Mouse (Mus musculus): Measurements from ENCODE around the gene Pofut2. TPM values are rescaled to one million over a fixed set of nuclear protein-coding genes. Genes with fewer than 3 reads are reported as not detected.

The Pofut2 gene
- polyA plus RNA-seq, 1 experiment = 30.4 TPM

GRCm38 (mm10) chr10:77229609-77230595 lies 29.1 kb upstream of the Pofut2 start:
- no peaks in the 10 kb centered on the region for H3K36me3 ChIP-seq (ENCODE audit: control insufficient read depth, insufficient read depth, low read length)
- no peak for TF ChIP-seq POLR2A (IDR thresholded peaks at IDR 0.05; ENCODE audit: low read depth, low read length)
- WGBS = 69% methylated on average over 13 of the region's 13 CpGs
- H3K27ac ChIP-seq (ENCODE audit: insufficient read depth, low read depth, low read length) = no peak overlapping the region
- H3K4me3 ChIP-seq (ENCODE audit: low read depth, low read length) = no peak overlapping the region
- H3K4me1 ChIP-seq (ENCODE audit: control insufficient read depth, insufficient read depth, insufficient read length, low read length) = no peaks in the 10 kb centered on the region
- H3K27me3 ChIP-seq (ENCODE audit: control insufficient read depth, insufficient read depth, low read length) = no peaks in the 10 kb centered on the region

DNA sequence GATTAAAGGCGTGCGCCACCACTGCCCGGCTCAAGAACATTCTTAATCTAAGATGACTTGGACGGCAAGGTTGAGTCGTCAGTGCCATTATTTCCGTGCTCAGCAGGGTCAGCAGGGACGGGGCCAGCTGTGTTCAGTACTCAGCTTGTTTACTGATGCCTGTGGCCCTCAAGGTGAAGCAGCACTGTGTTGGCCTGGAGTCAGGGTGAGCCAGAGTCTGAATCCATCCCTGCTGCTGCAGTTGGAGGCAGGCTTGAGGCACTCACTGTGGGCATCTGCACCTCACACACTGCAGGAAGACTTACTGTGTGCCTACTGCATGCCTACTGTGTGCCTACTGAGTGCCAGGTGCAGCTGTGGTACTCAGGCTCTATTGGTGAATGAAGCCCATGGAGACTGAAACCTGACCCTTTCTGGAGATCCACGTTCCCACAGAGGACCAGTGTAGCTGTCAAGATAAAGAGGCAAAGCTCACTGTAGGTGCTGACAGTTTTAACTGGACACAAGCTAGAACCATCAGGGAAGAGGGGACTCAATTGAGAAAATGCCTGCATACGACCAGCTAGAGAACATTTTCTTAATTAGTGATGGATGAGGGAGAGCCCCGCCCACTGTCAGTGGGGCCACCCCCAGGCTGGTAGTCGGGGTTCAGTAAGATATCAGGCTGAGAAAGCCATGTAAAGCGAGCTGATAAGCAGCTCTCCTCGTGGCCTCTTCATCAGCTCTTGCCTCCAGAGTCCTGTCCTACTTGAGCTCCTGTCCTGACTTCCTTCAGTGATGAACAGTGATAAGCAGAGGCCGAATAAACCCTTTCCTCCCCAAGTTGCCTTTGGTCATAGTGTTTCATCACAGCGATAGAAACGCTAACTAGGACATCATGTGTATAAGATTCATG lies 26.9 kb upstream of the Pofut2 start:
- Histone ChIP-seq H3K4me3 (ENCODE audit: low read depth, low read length) (no peak overlapping the region), H3K27ac (ENCODE audit: insufficient read depth, low read depth, low read length) (no peak overlapping the region), H3K36me3 (ENCODE audit: control insufficient read depth, insufficient read depth, low read length) (no peaks in the 10 kb centered on the region), H3K4me1 (ENCODE audit: control insufficient read depth, insufficient read depth, insufficient read length, low read length) (peaks cover 3% of the 10 kb centered on the region; the same call in 1 of the 2 replicates), H3K27me3 (ENCODE audit: control insufficient read depth, insufficient read depth, low read length) (no peaks in the 10 kb centered on the region)
- no peak for TF ChIP-seq POLR2A (IDR thresholded peaks at IDR 0.05; ENCODE audit: low read depth, low read length)
- no peak for TF ChIP-seq CTCF (IDR thresholded peaks at IDR 0.05; ENCODE audit: extremely low read depth, insufficient read length, insufficient replicate concordance, low read depth, low read length)
- 53% methylated on average over 16 of the region's 16 CpGs for WGBS

- 76% methylated on average over 1 of the region's 1 CpGs for WGBS
- no peaks in the 10 kb centered on the region for H3K27me3 ChIP-seq (ENCODE audit: control insufficient read depth, insufficient read depth, low read length)
- H3K36me3 ChIP-seq (ENCODE audit: control insufficient read depth, insufficient read depth, low read length) = no peaks in the 10 kb centered on the region
- no peak overlapping the region for H3K4me3 ChIP-seq (ENCODE audit: low read depth, low read length)
- H3K4me1 ChIP-seq (ENCODE audit: control insufficient read depth, insufficient read depth, insufficient read length, low read length) = peaks cover 3% of the 10 kb centered on the region; the same call in 1 of the 2 replicates
- no peak for TF ChIP-seq CTCF (IDR thresholded peaks at IDR 0.05; ENCODE audit: extremely low read depth, insufficient read length, insufficient replicate concordance, low read depth, low read length)
- TF ChIP-seq POLR2A (IDR thresholded peaks at IDR 0.05; ENCODE audit: low read depth, low read length) = no peak
- H3K27ac ChIP-seq (ENCODE audit: insufficient read depth, low read depth, low read length) = no peak overlapping the region
Observed at GRCm38 (mm10) chr10:77233230-77233629, 25.8 kb upstream of the Pofut2 start.

GRCm38 (mm10) chr10:77234991-77235616 lies 23.9 kb upstream of the Pofut2 start:
- no peaks in the 10 kb centered on the region for H3K27me3 ChIP-seq (ENCODE audit: control insufficient read depth, insufficient read depth, low read length)
- peaks cover 3% of the 10 kb centered on the region; the same call in 1 of the 2 replicates for H3K4me1 ChIP-seq (ENCODE audit: control insufficient read depth, insufficient read depth, insufficient read length, low read length)
- WGBS = 63% methylated on average over 12 of the region's 12 CpGs
- H3K27ac ChIP-seq (ENCODE audit: insufficient read depth, low read depth, low read length) = no peak overlapping the region
- TF ChIP-seq CTCF (IDR thresholded peaks at IDR 0.05; ENCODE audit: extremely low read depth, insufficient read length, insufficient replicate concordance, low read depth, low read length) = no peak
- no peak for TF ChIP-seq POLR2A (IDR thresholded peaks at IDR 0.05; ENCODE audit: low read depth, low read length)
- H3K36me3 ChIP-seq (ENCODE audit: control insufficient read depth, insufficient read depth, low read length) = no peaks in the 10 kb centered on the region
- no peak overlapping the region for H3K4me3 ChIP-seq (ENCODE audit: low read depth, low read length)

GRCm38 (mm10) chr10:77237795-77238580 lies 21.0 kb upstream of the Pofut2 start:
- Histone ChIP-seq H3K27ac (ENCODE audit: insufficient read depth, low read depth, low read length) (no peak overlapping the region), H3K4me1 (ENCODE audit: control insufficient read depth, insufficient read depth, insufficient read length, low read length) (peaks cover 3% of the 10 kb centered on the region; the same call in 1 of the 2 replicates), H3K27me3 (ENCODE audit: control insufficient read depth, insufficient read depth, low read length) (no peaks in the 10 kb centered on the region), H3K36me3 (ENCODE audit: control insufficient read depth, insufficient read depth, low read length) (no peaks in the 10 kb centered on the region), H3K4me3 (ENCODE audit: low read depth, low read length) (no peak overlapping the region)
- 53% methylated on average over 16 of the region's 16 CpGs for WGBS
- no peak for TF ChIP-seq POLR2A (IDR thresholded peaks at IDR 0.05; ENCODE audit: low read depth, low read length)
- no peak for TF ChIP-seq CTCF (IDR thresholded peaks at IDR 0.05; ENCODE audit: extremely low read depth, insufficient read length, insufficient replicate concordance, low read depth, low read length)

- Histone ChIP-seq H3K4me3 (ENCODE audit: low read depth, low read length) (no peak overlapping the region), H3K27me3 (ENCODE audit: control insufficient read depth, insufficient read depth, low read length) (no peaks in the 10 kb centered on the region), H3K36me3 (ENCODE audit: control insufficient read depth, insufficient read depth, low read length) (no peaks in the 10 kb centered on the region), H3K4me1 (ENCODE audit: control insufficient read depth, insufficient read depth, insufficient read length, low read length) (peaks cover 3% of the 10 kb centered on the region; the same call in 1 of the 2 replicates), H3K27ac (ENCODE audit: insufficient read depth, low read depth, low read length) (peak overlapping the region; percentile 70)
- TF ChIP-seq POLR2A (IDR thresholded peaks at IDR 0.05; ENCODE audit: low read depth, low read length) (no peak), CTCF (IDR thresholded peaks at IDR 0.05; ENCODE audit: extremely low read depth, insufficient read length, insufficient replicate concordance, low read depth, low read length) (no peak)
- WGBS = 80% methylated on average over 8 of the region's 8 CpGs
Observed at GRCm38 (mm10) chr10:77240764-77241163, 18.3 kb upstream of the Pofut2 start.

Measured in small intestine, adult 2 months (tissue).